Mouse (Mus musculus) thymus, postnatal 4 days (tissue): ENCODE data around the gene Rbm34.
A peak's percentile ranks its signal among the peaks of the same experiment; 100 is the strongest.
"Not testable (repeated sequence)": the region's sequence is repeated elsewhere in the genome, so short reads cannot be mapped to it uniquely, and the experiment has no call there.

Experiments
- DNase-seq: peaks from one replicate; pipeline ENCODE4 v3.0.0; 2021

Rbm34 gene

DNA sequence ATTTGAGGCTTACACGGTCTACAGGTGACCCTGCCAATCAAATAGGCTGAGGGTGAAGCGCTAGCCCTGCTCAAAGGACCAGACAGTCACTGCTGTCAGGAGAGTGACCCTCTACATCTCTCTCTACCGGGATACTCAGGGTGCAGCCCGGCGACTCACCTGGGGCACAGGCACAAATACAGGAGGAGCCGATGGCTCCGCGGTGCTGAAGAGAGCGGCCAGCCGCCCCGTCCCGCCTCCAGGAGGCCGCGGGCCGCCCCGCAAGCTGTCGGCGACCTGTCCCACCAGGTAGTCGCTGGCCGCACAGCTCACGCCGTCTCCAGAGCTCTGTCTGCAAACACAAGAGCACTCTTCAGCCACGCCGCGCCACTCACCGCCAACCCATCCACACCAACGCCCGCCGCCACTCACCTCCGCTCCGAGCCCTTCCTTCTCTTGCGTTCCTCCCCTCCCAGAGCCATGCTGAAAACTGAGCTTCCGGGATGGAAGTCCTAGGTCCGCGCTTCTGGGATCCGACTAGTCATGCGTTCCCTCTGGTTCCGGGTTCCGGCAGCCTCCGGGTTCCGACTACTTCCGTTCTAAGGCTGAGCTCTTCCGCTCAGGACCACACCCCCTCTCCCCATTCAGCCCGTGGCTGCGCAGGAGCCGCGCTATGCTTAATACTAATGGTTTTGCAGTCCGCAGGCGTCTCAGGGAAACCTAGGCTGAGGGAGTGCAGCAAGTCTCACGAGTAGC lies at the start of gene Rbm34:
TSS of gene Rbm34 (minus strand) at position 493 of the 735 bp plus-strand sequence.
- DNase-seq = peak; percentile 93

- no peak for DNase-seq
Measured at GRCm38 (mm10) chr8:127011668-127012067, 40.8 kb upstream of the Rbm34 start.

GRCm38 (mm10) chr8:126994506-126994905 lies 23.6 kb upstream of the Rbm34 start:
- no peak for DNase-seq

GRCm38 (mm10) chr8:126989363-126990153 lies 18.7 kb upstream of the Rbm34 start:
- DNase-seq = no peak

GRCm38 (mm10) chr8:126988346-126989006 lies 17.6 kb upstream of the Rbm34 start:
- no peak for DNase-seq

- DNase-seq = peak; percentile 86
Measured at GRCm38 (mm10) chr8:126986495-126986894, 15.6 kb upstream of the Rbm34 start.

- no peak for DNase-seq
Measured at GRCm38 (mm10) chr8:126980046-126980445, 9.2 kb upstream of the Rbm34 start.

DNA sequence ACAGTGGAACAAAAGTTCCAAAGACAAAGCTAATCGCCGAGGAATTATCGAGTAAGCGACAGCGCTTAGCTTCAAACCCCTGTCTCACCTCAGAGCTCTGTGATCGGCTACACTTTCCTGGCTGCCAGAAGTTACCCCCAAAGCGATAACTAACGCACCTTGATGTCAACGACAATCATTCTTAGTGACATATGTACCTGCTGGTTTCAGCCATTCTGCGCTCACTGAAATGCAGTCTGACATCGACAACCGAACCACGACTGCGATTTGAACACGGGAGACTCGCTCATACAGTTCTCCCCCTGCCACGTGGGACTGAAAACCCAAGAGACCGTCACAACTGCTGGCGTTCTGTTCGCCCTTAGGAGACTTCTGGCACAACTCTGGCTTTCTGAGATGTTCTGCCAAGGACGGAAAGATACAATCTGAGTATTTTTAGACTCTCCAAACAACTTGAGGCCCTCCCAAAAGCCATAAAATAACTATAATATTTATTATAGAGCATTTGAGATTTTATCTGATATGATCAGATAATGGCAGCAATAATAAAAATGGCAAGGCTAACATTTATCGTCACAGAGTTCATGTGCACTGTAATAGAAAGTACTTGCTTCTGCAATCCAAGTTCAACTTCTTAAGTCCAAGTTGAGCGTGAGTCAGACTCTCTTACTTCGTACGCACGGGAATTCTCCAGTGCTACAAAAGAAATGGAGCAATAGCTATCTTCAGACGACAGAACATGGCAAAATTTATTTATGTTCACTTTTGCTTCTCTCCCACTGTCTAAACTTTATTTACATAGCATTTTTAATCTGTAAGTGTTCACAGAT lies 8.4 kb upstream of the Rbm34 start:
- no peak for DNase-seq

DNA sequence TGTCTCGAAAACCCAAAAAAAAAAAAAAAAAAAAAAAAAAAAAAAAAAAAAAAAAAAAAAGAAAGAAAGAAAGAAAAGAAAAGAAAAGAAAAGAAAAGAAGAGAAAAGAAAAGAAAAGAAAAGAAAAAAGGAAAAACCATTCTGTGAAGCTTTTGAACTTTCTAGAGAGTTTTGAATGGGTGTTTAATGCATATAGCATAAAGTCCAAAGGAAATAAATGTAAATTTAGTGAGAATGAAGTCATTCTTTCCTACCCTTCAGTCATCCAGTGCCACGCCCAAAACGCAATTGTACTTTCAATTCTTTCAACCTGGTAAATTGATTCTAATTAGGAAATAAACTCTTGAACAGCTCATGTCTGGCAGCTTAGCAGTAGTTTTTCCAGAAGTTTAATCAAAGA lies 7.7 kb upstream of the Rbm34 start:
- DNase-seq = not testable (repeated sequence)

DNA sequence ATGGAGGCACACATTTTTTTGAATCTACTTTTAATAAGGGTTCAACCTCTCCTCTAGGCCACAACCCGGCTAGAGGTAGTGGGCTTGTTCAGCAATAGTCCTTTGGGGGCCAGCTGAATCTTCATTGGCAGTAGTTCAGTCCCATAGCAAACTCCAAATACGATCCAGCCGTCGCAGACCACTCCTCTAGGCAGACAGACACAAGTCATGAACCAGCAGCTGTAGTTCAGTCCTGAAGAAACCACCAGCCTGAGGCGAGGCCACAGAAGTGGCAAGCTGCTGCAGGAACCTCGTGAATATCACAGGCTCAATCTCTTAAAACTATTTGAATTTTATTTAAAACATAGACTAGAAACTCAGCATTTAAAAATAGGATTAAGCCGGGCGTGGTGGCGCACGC lies 7.2 kb upstream of the Rbm34 start:
- DNase-seq = no peak

DNA sequence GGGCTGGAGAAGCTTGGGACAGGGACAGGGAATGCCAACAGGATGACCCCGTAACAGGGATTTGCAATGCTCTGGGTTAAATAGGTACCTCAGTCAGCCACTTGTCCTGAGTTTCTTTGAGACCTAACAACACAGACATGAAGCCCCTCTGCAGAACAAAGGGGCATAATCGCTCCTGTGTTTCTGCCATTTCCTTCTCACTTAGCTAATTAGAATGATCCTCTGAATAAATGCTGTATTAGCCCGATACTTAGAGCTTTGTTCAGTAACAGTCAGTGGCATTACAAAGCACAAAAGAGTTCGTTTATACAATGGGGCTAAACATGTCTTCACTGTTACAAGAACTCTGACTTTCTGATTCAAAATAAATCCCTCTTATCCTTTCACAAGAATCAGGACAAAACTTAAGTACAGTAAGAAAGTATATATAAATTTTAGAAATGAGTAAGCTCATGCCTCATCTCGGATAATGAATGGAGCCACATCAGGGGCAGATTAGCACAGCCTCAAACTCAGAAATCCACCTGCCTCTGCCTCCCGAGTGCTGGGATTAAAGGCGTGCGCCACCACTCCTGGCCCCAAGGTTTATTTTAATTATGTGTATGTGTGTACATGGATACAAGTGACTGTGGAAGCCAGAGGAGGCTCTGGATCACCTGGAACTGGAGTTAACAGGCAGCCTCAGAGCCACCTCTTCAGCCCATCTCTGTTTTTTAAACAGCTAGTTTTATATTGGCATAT lies 5.9 kb upstream of the Rbm34 start:
- DNase-seq = no peak

- no peak for DNase-seq
Measured at GRCm38 (mm10) chr8:126975706-126976105, 4.8 kb upstream of the Rbm34 start.

- DNase-seq = no peak
Measured at GRCm38 (mm10) chr8:126974511-126974910, 3.6 kb upstream of the Rbm34 start.

DNA sequence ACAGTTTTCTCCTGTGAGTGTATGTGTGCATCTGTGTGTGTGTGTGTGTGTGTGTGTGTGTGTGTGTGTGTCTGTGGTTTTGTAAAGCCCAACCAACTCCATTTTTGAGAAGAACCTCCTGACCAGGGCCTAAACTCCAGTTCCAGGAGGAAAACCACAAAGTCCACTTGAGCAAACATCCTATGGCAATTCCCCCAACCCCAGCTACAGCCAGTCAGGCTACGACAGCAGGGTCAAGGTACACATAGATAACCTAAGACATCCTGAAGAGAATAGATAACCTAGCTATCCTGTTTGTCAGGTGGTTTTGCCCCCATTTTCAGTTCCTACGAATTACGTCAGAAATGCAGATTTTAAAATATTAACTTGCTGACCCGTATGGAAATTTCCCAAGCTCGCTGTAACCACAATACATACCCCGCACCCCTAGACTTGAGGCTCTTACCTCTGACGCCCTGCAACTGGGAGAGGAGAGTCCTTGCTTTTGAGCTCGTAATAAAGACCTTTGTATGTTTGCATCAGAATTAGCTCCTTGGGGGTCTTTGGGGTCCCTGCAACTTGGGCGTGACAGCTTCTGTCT lies 2.9 kb upstream of the Rbm34 start:
- DNase-seq = no peak

DNA sequence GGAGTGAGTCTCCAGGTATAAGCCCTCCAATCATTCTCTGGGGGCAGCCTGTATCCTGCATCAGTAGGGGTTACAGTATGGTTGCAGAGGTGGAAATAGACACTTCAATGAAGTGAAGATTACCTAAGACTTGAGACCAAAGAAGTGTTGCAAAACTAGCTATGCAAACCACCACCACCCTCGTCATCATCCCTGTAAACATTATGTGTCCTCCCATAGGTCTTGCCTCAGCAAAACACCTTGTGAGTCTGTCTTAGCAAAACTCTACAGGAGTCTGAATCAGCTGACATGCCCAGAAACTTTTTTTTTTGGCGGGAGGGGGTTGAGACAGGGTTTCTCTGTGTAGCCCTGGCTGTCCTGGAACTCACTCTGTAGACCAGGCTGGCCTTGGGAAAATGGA lies 1.8 kb upstream of the Rbm34 start:
- no peak for DNase-seq

- DNase-seq = no peak
Measured at GRCm38 (mm10) chr8:126972102-126972501, 1.2 kb upstream of the Rbm34 start.

GRCm38 (mm10) chr8:126971314-126971664 lies 418 bp upstream of the Rbm34 start:
- DNase-seq = no peak

GRCm38 (mm10) chr8:126969546-126969945 lies 1.3 kb downstream of the Rbm34 start:
- no peak for DNase-seq

DNA sequence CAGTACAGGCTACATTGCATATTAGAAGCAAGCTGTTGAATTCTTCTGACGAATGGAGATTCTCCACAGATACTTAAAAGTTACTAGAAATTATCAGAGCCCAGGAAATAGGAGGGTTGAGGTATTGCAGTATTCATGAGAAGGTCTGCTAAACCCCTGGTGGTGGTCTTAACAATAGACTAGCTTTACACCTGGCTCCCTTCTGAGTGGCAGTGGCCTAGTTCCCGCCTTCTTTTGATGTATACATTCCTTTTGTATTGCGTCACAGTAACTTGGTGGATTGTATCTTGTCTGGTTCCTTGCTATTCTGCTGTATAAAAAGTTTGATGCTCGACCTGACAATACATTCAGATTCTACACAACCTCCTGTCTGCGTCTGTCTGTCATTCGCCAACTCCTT lies 2.8 kb downstream of the Rbm34 start:
- DNase-seq = no peak

GRCm38 (mm10) chr8:126965246-126965645 lies 5.6 kb downstream of the Rbm34 start:
- no peak for DNase-seq

DNA sequence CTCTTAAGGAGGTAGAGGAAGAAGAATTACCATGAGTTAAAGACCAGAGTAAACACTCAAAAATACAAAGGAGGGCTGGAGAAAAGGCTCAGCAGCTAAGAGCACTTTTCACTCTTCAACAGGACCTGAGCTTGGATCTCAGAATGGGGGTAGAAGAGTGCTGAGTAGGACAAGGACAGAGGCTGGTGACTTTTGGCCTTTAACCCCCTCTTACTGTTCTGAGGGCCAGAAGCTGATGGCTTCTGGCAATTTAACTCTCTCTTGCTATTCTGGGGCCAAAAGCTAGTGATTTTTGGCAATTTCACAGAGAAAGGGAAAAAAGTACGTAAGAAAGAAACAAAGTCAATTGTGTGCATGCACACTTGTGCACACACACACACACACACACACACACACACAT lies 8.0 kb downstream of the Rbm34 start:
- no peak for DNase-seq

DNA sequence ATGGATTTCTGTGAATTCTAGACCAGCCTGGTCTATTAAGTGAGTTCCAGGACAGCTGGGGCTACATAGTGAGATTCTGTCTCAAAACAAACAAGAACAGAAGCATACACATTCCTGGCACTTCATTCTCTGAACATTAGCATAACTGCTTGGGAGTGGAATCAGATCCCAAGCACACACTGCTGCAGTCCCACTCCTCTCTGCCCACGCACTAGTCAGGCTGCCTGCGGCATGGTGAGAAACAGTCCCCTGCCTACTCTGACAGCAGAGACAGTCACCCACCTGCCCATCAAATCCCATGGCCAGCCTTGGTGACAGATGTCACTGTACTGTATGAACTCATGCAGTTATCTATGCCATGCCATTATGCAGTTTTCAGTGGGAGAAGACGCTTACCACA lies 9.4 kb downstream of the Rbm34 start:
- DNase-seq = no peak
